1 mouse cellular context compared by ENCODE assay signal in the genomic region with DNA sequence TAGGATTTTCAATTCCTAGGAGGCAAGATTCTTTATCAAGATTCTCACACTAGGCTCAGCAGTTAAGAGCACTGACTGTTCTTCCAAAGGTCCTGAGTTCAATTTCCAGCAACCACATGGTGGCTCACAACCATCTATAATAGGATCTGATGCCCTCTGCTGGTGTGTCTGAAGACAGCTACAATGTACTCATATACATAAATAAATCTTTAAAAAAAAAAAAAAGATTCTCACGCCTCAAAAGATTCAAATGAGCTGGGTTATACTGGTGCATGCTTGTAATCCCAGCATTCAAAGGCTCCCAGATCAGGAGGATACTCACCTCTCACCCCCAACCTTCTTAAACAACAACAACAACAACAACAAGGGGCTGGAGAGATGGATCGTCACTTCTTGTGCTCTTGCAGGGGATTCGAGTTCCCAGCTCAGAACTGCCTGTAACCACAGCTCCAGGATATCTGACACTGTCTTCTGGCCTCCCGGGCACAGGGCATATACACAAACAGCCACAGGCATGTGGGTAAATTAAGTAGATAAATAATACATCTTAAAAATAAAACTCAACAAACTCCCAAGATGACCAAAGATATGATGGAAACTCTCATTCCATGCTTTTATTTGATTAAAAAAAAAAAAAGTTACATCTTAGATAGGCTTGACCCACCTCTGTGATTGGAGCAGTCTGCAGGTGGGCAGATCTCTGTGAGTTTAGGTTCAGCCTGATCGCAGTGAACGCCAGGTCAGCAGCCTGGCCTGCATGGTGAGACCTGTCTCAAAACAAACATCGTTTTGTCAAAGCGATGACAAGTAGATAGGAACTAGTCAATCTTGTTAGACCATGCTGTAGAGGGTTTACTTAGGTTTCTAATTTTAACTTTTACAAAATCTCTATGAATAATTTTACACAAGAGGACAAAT.
TF ChIP-seq lines count a peak whose summit lies in the region.

No protein-coding gene starts in this region.

TF ChIP-seq in CH12.LX, 34 proteins besides CTCF, POLR2A, EP300 and RAD21:
- TF ChIP-seq SIN3A (IDR thresholded peaks at IDR 0.05; ENCODE audit: low read length) (0 out of 2 replicates have a peak, but pooled peaks have one; percentile 19), JUN (IDR thresholded peaks at IDR 0.05; ENCODE audit: insufficient read depth, low read depth, low read length) (no peak), CHD2 (IDR thresholded peaks at IDR 0.05; ENCODE audit: low read length) (no peak), JUND (conservative IDR thresholded peaks at IDR 0.05; ENCODE audit: low read depth, low read length) (no peak), NRF1 (IDR thresholded peaks at IDR 0.05; ENCODE audit: low read depth, low read length) (no peak), MYC (IDR thresholded peaks at IDR 0.05; ENCODE audit: low read depth, low read length) (peak; percentile 74; the same call in 1 of the 2 replicates), NELFE (IDR thresholded peaks at IDR 0.05; ENCODE audit: low read depth, low read length) (0 out of 2 replicates have a peak, but pooled peaks have one; percentile 32), POLR2AphosphoS2 (IDR thresholded peaks at IDR 0.05; ENCODE audit: low read depth, low read length) (no peak), MXI1 (IDR thresholded peaks at IDR 0.05; ENCODE audit: low read depth, low read length) (0 out of 2 replicates have a peak, but pooled peaks have one; percentile 26), E2F4 (IDR thresholded peaks at IDR 0.05; ENCODE audit: insufficient replicate concordance, low read depth, low read length) (no peak), BHLHE40 (IDR thresholded peaks at IDR 0.05; ENCODE audit: low read depth, low read length) (no peak), GABPA (IDR thresholded peaks at IDR 0.05; ENCODE audit: insufficient replicate concordance, low read depth, low read length) (no peak), HCFC1 (IDR thresholded peaks at IDR 0.05; ENCODE audit: low read depth, low read length) (no peak), MAX (IDR thresholded peaks at IDR 0.05; ENCODE audit: low read length) (no peak), TBP (conservative IDR thresholded peaks at IDR 0.05; ENCODE audit: low read depth, low read length) (0 out of 2 replicates have a peak, but pooled peaks have one; percentile 50), RCOR1 (conservative IDR thresholded peaks at IDR 0.05; ENCODE audit: low read depth, low read length) (no peak), ETS1 (conservative IDR thresholded peaks at IDR 0.05; ENCODE audit: low read depth, low read length) (no peak), MAZ (IDR thresholded peaks at IDR 0.05; ENCODE audit: low read depth, low read length) (no peak), UBTF (IDR thresholded peaks at IDR 0.05; ENCODE audit: low read depth, low read length) (no peak), ZMIZ1 (IDR thresholded peaks at IDR 0.05; ENCODE audit: low read depth, low read length) (no peak), IRF4 (IDR thresholded peaks at IDR 0.05; ENCODE audit: low read depth, low read length) (no peak), ZNF384 (IDR thresholded peaks at IDR 0.05; ENCODE audit: low read depth, low read length) (peak; percentile 84)
